Mouse (Mus musculus): ENCODE measurements around the gene Dpf2. TPM values are rescaled to one million over a fixed set of nuclear protein-coding genes. Genes with fewer than 3 reads are reported as not detected.
A peak's percentile ranks its signal among the peaks of the same experiment; 100 is the strongest.
"Not testable (repeated sequence)": the region's sequence is repeated elsewhere in the genome, so short reads cannot be mapped to it uniquely, and the experiment has no call there.

Dpf2 gene
- total and polyA plus RNA-seq, 2 experiments from 2014 or later = 61.4 to 91.8 TPM

DNA sequence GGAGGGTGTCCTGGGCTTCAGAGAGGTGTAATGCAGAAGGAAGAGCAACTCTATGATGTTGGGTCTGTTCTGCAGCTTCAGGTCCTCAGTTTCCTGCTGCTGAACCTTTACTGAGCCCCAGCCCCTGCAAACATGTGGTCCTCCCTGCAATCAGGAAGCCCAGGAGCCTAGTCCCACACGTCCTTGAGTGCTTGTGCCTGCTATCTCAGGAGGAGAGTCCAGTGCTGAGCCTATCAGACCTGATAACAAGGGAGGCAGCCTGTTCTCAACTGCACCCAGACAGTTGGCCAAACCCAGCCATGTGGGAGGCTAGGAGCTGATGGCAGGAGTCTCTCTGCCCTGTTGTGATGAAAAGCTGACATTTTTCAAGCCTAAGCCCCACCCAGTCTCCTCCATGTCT is 28.9 kb downstream of the Dpf2 start:
- WGBS = 32% methylated on average over 1 of the region's 1 CpGs
- no peak for TF ChIP-seq CTCF (IDR thresholded peaks at IDR 0.05; ENCODE audit: low read depth)
- TF ChIP-seq EP300 (IDR thresholded peaks at IDR 0.05; ENCODE audit: low read depth) = no peak

DNA sequence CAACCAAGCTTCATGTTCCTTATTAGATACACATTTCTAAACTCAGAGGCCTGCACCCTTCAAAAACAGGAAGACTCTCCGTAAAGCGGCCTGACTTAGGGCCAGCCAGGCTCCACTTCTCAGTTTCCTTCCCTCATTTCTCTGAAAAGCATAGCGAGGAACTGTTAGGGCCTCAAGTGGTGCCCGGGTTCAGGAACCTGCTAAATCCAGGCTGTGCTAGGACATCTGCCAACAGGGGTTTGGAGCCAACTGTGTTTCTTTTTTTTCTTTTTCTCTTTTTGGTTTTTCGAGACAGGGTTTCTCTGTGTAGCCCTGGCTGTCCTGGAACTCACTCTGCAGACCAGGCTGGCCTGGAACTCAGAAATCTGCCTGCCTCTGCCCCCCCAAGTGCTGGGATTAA is 30.7 kb downstream of the Dpf2 start:
- not testable (repeated sequence) for H3K4me1 ChIP-seq (ENCODE audit: control insufficient read depth, insufficient read depth); H3K27ac ChIP-seq (ENCODE audit: low read depth); H3K9me3 ChIP-seq (replicated peaks; ENCODE audit: control insufficient read depth, low read length); DNase-seq (ENCODE audit: low spot score); ATAC-seq (ENCODE audit: insufficient read depth, low read depth); H3K9ac ChIP-seq (replicated peaks; ENCODE audit: low read depth, low read length); H3K27me3 ChIP-seq (ENCODE audit: control insufficient read depth, insufficient read depth, low read length); H3K4me3 ChIP-seq (ENCODE audit: low read depth, low read length); H3K36me3 ChIP-seq (replicated peaks; ENCODE audit: control insufficient read depth, insufficient read depth, low read length); H3K4me2 ChIP-seq (ENCODE audit: low read depth, low read length)
- WGBS = 64% methylated on average over 5 of the region's 5 CpGs

More for the DNA sequence above, 28.9 kb downstream of the Dpf2 start:
- no peaks in the 10 kb centered on the region for H3K36me3 ChIP-seq (replicated peaks; ENCODE audit: control insufficient read depth, insufficient read depth, low read length)
- no peak overlapping the region for H3K9ac ChIP-seq (replicated peaks; ENCODE audit: low read depth, low read length)
- no peak for ATAC-seq (ENCODE audit: insufficient read depth, low read depth)
- no peaks in the 10 kb centered on the region for H3K4me1 ChIP-seq (ENCODE audit: control insufficient read depth, insufficient read depth)
- H3K4me3 ChIP-seq (ENCODE audit: low read depth, low read length) = no peak overlapping the region
- H3K4me2 ChIP-seq (ENCODE audit: low read depth, low read length) = no peak overlapping the region
- DNase-seq (ENCODE audit: low spot score) = no peak
- H3K9me3 ChIP-seq (replicated peaks; ENCODE audit: control insufficient read depth, low read length) = no peaks in the 10 kb centered on the region
- no peaks in the 10 kb centered on the region for H3K27me3 ChIP-seq (ENCODE audit: control insufficient read depth, insufficient read depth, low read length)
- no peak overlapping the region for H3K27ac ChIP-seq (ENCODE audit: low read depth)

DNA sequence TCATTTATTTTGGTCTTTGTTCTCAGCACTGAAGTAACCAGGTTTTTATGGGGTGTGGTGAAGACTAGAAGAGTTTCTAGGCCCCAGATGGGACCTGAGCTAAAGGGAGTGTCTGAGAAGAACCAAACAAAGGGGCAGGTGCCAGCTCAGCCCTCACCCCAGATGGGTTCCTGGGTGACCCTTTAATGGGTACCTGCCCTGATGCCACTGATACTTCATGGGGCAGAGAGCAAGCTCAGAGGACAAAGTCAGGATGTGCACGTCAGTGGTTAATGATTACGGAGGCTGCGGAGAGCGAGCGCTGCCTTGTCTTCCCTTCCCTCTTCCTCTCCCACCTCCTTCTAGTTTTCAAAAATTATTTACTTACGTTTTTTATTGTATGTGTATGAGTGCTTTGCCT is 31.7 kb downstream of the Dpf2 start:
- DNase-seq (ENCODE audit: low spot score) = no peak
- H3K27ac ChIP-seq (ENCODE audit: low read depth) = no peak overlapping the region
- WGBS = 91% methylated on average over 6 of the region's 6 CpGs
- no peak overlapping the region for H3K4me3 ChIP-seq (ENCODE audit: low read depth, low read length)
- 0 out of 2 replicates have a peak, but pooled peaks cover 6% of the 10 kb centered on the region for H3K4me1 ChIP-seq (ENCODE audit: control insufficient read depth, insufficient read depth)
- no peaks in the 10 kb centered on the region for H3K9me3 ChIP-seq (replicated peaks; ENCODE audit: control insufficient read depth, low read length)
- H3K27me3 ChIP-seq (ENCODE audit: control insufficient read depth, insufficient read depth, low read length) = no peaks in the 10 kb centered on the region
- no peak for ATAC-seq (ENCODE audit: insufficient read depth, low read depth)
- no peak overlapping the region for H3K4me2 ChIP-seq (ENCODE audit: low read depth, low read length)
- TF ChIP-seq EP300 (IDR thresholded peaks at IDR 0.05; ENCODE audit: low read depth) = no peak
- TF ChIP-seq CTCF (IDR thresholded peaks at IDR 0.05; ENCODE audit: low read depth) = no peak
- no peaks in the 10 kb centered on the region for H3K36me3 ChIP-seq (replicated peaks; ENCODE audit: control insufficient read depth, insufficient read depth, low read length)
- no peak overlapping the region for H3K9ac ChIP-seq (replicated peaks; ENCODE audit: low read depth, low read length)

DNA sequence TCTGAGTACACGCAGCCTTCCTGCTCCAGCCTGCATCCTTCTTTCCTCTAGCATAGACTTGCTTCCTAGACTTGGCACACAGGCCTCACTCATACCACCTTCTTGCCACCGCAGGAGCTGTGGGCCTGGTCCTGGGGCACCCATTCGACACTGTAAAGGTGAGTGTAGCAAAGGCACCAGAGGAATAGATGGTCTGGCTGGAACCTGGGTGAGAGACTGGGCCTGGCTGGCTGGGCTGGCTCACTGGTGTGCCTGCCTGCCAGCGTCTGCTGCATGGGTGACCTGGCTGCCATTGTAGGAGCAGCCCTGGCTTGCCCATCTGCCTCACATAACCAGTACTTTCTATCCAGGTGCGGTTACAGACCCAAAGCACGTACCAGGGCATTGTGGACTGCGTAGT is 33.1 kb downstream of the Dpf2 start:
- Histone ChIP-seq H3K4me2 (ENCODE audit: low read depth, low read length) (no peak overlapping the region), H3K4me3 (ENCODE audit: low read depth, low read length) (no peak overlapping the region), H3K9ac (replicated peaks; ENCODE audit: low read depth, low read length) (no peak overlapping the region), H3K27me3 (ENCODE audit: control insufficient read depth, insufficient read depth, low read length) (no peaks in the 10 kb centered on the region), H3K27ac (ENCODE audit: low read depth) (no peak overlapping the region), H3K4me1 (ENCODE audit: control insufficient read depth, insufficient read depth) (0 out of 2 replicates have a peak, but pooled peaks cover 6% of the 10 kb centered on the region), H3K36me3 (replicated peaks; ENCODE audit: control insufficient read depth, insufficient read depth, low read length) (no peaks in the 10 kb centered on the region), H3K9me3 (replicated peaks; ENCODE audit: control insufficient read depth, low read length) (no peaks in the 10 kb centered on the region)
- no peak for ATAC-seq (ENCODE audit: insufficient read depth, low read depth)
- TF ChIP-seq CTCF (IDR thresholded peaks at IDR 0.05; ENCODE audit: low read depth) = no peak
- no peak for TF ChIP-seq EP300 (IDR thresholded peaks at IDR 0.05; ENCODE audit: low read depth)
- DNase-seq (ENCODE audit: low spot score) = no peak
- WGBS = 85% methylated on average over 7 of the region's 7 CpGs

DNA sequence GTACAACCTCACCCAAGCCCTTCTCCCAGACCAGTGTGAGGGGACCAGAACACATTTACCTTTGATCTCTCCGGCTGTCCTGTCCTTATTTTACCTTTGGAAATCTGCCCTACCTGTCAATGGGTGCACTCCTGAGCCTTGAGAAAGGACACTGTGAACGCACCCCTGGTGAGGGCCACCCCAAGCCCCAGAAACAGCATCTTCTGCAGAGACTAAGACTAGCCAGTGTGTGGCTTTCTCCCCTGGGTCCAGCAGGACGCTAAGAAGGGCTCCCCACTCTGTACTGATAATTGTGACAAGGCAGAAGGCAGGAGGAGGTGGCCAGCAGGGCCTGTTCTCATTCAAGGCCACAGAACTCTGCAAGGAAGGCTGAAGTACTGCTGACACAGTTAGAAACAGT is 33.9 kb downstream of the Dpf2 start:
- ATAC-seq (ENCODE audit: insufficient read depth, low read depth) (no peak), DNase-seq (ENCODE audit: low spot score) (no peak)
- Histone ChIP-seq H3K36me3 (replicated peaks; ENCODE audit: control insufficient read depth, insufficient read depth, low read length) (no peaks in the 10 kb centered on the region), H3K9me3 (replicated peaks; ENCODE audit: control insufficient read depth, low read length) (no peaks in the 10 kb centered on the region), H3K4me2 (ENCODE audit: low read depth, low read length) (peak overlapping the region; percentile 52), H3K4me1 (ENCODE audit: control insufficient read depth, insufficient read depth) (0 out of 2 replicates have a peak, but pooled peaks cover 6% of the 10 kb centered on the region), H3K4me3 (ENCODE audit: low read depth, low read length) (no peak overlapping the region), H3K9ac (replicated peaks; ENCODE audit: low read depth, low read length) (peak overlapping the region; percentile 47), H3K27ac (ENCODE audit: low read depth) (peak overlapping the region; percentile 91; the same call in 1 of the 2 replicates), H3K27me3 (ENCODE audit: control insufficient read depth, insufficient read depth, low read length) (no peaks in the 10 kb centered on the region)
- WGBS = 68% methylated on average over 3 of the region's 3 CpGs
- TF ChIP-seq CTCF (IDR thresholded peaks at IDR 0.05; ENCODE audit: low read depth) = no peak
- no peak for TF ChIP-seq EP300 (IDR thresholded peaks at IDR 0.05; ENCODE audit: low read depth)

DNA sequence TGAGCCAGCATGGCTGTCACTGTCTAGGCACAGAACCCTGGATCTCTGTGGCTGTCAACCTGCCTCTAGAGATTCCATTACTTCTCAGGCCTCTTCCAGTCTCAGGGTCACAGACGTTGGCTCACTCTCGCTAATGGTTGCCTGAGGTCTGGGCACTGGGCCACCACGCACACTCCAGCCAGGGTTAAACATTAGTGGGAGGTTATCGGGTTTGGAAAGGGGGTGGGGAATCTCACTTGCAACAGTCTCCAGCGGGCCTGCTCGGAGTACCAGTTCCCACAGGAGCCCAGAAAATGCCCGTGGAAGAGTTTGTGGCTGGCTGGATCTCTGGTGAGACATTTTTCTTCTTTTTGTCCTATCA is 34.5 kb downstream of the Dpf2 start:
- TF ChIP-seq EP300 (IDR thresholded peaks at IDR 0.05; ENCODE audit: low read depth) (no peak), CTCF (IDR thresholded peaks at IDR 0.05; ENCODE audit: low read depth) (no peak)
- Histone ChIP-seq H3K36me3 (replicated peaks; ENCODE audit: control insufficient read depth, insufficient read depth, low read length) (no peaks in the 10 kb centered on the region), H3K27ac (ENCODE audit: low read depth) (peak overlapping the region; percentile 91), H3K4me2 (ENCODE audit: low read depth, low read length) (peak overlapping the region; percentile 52), H3K9me3 (replicated peaks; ENCODE audit: control insufficient read depth, low read length) (no peaks in the 10 kb centered on the region), H3K27me3 (ENCODE audit: control insufficient read depth, insufficient read depth, low read length) (no peaks in the 10 kb centered on the region), H3K9ac (replicated peaks; ENCODE audit: low read depth, low read length) (peak overlapping the region; percentile 47), H3K4me1 (ENCODE audit: control insufficient read depth, insufficient read depth) (0 out of 2 replicates have a peak, but pooled peaks cover 6% of the 10 kb centered on the region), H3K4me3 (ENCODE audit: low read depth, low read length) (peak overlapping the region; percentile 30; the same call in 1 of the 2 replicates)
- ATAC-seq (ENCODE audit: insufficient read depth, low read depth) (peak; percentile 12; the same call in 1 of the 2 replicates), DNase-seq (ENCODE audit: low spot score) (no peak)
- WGBS = 35% methylated on average over 7 of the region's 7 CpGs
